Mouse (Mus musculus) kidney, postnatal 0 days (tissue): ENCODE measurements at regions not wholly inside any gene's neighbourhood (a gene's known extent, or its start where the extent isn't known, plus 50 kb on each side); places are given as distances from the start of the nearest gene placed in this dataset.

ENCODE experiments used
- ATAC-seq: fragments of 200-750 bp; cut with Nextera tagmentation; replicated peaks from 2 replicates; pipeline ENCODE4 v1.8.0; 2017; ENCODE audit warnings: low read depth, moderate number of reproducible peaks, moderate TSS enrichment, moderate library complexity; ENCODE audit not compliant: low FRiP score
- DNase-seq: peaks from one replicate; pipeline ENCODE4 v3.0.0-alpha.2; 2016; ENCODE audit warnings: low spot score
- H3K27ac ChIP-seq: fragments of 300-500 bp; sonication (generic); 2 replicates; pipeline ENCODE4 v1.5.1; 2014; ENCODE audit warnings: mild to moderate bottlenecking
- H3K27me3 ChIP-seq: fragments of 300-500 bp; sonication (generic); 2 replicates; pipeline ENCODE4 v1.6.1; 2014; ENCODE audit warnings: low read length, mixed read lengths; ENCODE audit not compliant: insufficient read depth
- H3K36me3 ChIP-seq: fragments of 300-500 bp; sonication (generic); 2 replicates; pipeline ENCODE4 v1.6.1; 2014; ENCODE audit warnings: low read length, mixed read lengths; ENCODE audit not compliant: insufficient read depth
- H3K4me1 ChIP-seq: fragments of 300-500 bp; sonication (generic); replicated peaks from 2 replicates; pipeline ENCODE4 v1.6.1; 2014; ENCODE audit warnings: antibody characterized with exemption, low read length, mixed read lengths; ENCODE audit not compliant: insufficient read depth
- H3K4me2 ChIP-seq: fragments of 300-500 bp; sonication (generic); 2 replicates; pipeline ENCODE4 v1.6.1; 2014; ENCODE audit warnings: mild to moderate bottlenecking, low read length, moderate library complexity, mixed read lengths
- H3K4me3 ChIP-seq: fragments of 300-500 bp; sonication (generic); replicated peaks from 2 replicates; pipeline ENCODE4 v1.5.1; 2014; ENCODE audit warnings: low read depth, low read length
- H3K9ac ChIP-seq: fragments of 300-500 bp; sonication (generic); 2 replicates; pipeline ENCODE4 v1.6.1; 2014; ENCODE audit warnings: low read depth, low read length
- H3K9me3 ChIP-seq: fragments of 300-500 bp; sonication (generic); replicated peaks from 2 replicates; pipeline ENCODE4 v1.6.1; 2016; ENCODE audit warnings: low read length, inconsistent platforms, mixed read lengths
- CTCF ChIP-seq: IDR thresholded peaks from 2 replicates; pipeline ENCODE4 v1.5.1; 2016; ENCODE audit warnings: antibody characterized with exemption, low read depth, mild to moderate bottlenecking, moderate library complexity
- WGBS: fragments of 180-500 bp; shearing (Covaris S2); extraction: QIAGEN DNeasy Blood & Tissue Kit; methylation state at CpG from one replicate; pipeline ENCODE4 v1.1.7; 2014; 5-methylcytosine and 5-hydroxymethylcytosine counted together

DNA sequence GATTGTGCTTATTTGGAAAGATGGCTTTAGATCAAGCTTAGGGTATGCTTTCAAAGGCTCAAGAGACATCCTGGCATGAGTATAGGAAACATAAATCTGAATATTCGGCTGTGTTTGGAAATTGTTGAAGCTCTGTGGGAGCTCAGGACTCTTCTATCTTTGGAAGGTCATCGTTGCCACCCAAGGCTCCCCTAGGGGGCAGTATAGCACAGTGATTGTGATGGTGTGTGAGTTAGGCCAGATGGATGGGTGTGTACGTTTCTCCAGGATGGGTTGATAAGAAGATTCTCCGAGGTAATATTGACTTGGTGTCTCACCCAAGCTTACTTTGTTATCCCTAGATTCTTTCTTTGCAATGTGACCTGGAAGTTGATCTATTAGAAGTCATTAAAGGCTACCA is 93.3 kb upstream of the Card11 start:
- Histone ChIP-seq H3K27ac (no peak overlapping the region), H3K4me1 (no peaks in the 10 kb centered on the region), H3K27me3 (no peaks in the 10 kb centered on the region), H3K36me3 (no peaks in the 10 kb centered on the region), H3K4me2 (no peak overlapping the region), H3K9me3 (no peaks in the 10 kb centered on the region), H3K9ac (no peak overlapping the region), H3K4me3 (no peak overlapping the region)
- DNase-seq (peak; percentile 32), ATAC-seq (no peak)
- TF ChIP-seq CTCF = peak; percentile 73
- 42% methylated on average over 4 of the region's 4 CpGs for WGBS

DNA sequence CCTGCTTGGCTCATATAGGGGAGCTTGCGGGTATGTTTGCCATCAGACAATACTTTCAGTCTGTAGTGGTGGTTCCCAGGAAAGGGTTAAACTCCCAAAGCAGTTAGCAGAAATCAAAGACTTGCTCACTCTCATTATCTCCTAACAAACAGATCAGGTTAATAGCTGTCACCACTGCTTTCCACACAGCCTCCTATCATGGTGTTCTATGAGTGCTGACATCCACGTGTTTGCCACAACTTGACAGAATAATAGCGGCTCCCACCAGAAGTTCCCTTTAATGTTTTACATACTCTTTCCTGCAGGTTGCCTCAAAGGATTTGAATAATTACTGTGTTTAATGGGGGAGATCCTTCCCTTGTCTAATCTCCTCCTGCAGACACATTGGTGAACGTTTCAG is 97.5 kb upstream of the Card11 start:
- WGBS = 43% methylated on average over 4 of the region's 4 CpGs
- DNase-seq (no peak), ATAC-seq (no peak)
- H3K9ac ChIP-seq = no peak overlapping the region
- H3K9me3 ChIP-seq = no peaks in the 10 kb centered on the region
- H3K36me3 ChIP-seq = no peaks in the 10 kb centered on the region
- no peak overlapping the region for H3K4me3 ChIP-seq
- no peaks in the 10 kb centered on the region for H3K27me3 ChIP-seq
- H3K27ac ChIP-seq = no peak overlapping the region
- TF ChIP-seq CTCF = no peak
- no peaks in the 10 kb centered on the region for H3K4me1 ChIP-seq
- no peak overlapping the region for H3K4me2 ChIP-seq

DNA sequence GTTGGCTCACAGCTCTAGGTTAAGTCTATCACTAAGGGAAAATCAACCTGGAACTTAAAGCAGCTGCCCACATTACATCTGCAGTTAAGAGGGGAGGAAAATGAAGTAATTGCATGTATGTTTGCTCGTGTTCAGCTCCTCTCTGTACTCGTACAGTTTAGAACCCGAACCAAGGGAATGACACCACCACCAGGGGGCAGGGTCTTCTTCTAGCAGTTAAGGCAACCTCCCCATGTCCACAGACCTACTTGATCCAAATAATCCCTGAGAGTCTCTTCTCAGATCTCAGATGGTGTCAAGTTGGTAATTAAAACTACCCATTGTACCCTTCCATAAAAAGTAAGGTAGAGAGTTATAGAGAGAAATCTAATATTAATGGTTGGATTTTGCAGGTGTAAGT is 111.3 kb upstream of the Card11 start:
- Histone ChIP-seq H3K27ac (no peak overlapping the region), H3K9me3 (no peaks in the 10 kb centered on the region), H3K4me3 (no peak overlapping the region), H3K4me1 (no peaks in the 10 kb centered on the region), H3K36me3 (no peaks in the 10 kb centered on the region), H3K27me3 (no peaks in the 10 kb centered on the region), H3K4me2 (no peak overlapping the region), H3K9ac (no peak overlapping the region)
- peak; percentile 32; the same call in 1 of the 2 replicates for TF ChIP-seq CTCF
- 89% methylated on average over 3 of the region's 3 CpGs for WGBS
- DNase-seq = no peak
- ATAC-seq = no peak

DNA sequence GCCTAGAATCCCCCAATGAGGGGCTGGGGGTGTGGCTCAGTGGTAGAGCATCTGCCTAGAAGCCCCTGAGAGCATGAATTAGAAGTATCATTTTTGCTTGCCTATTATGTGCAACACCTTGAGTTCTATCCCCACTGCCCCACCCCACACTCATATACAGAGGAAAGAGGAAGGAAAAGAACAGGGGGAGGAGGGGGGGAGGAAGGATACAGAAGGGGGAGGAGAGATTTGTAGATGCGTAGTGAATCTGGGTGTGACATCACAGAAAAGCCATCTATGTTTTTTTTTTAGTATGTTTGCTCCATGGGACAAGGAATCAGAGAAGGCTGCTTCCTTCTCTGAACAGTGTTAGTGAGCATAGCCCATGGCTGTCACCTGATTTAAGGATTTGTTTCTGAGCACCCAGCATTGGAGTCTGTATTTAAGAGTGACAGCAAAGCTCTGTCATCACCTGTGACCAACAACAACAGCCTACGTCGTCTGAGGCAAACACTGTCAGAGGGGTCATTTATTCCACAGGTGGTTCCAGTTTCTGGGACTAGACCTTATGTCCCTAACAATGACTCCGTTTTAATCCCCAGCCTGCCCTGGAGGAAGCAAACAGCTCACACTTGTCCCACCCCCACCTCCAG is 115.0 kb upstream of the Card11 start:
- H3K27ac ChIP-seq = no peak overlapping the region
- no peak overlapping the region for H3K9ac ChIP-seq
- no peak overlapping the region for H3K4me3 ChIP-seq
- H3K4me2 ChIP-seq = no peak overlapping the region
- H3K9me3 ChIP-seq = no peaks in the 10 kb centered on the region
- TF ChIP-seq CTCF = no peak
- H3K4me1 ChIP-seq = no peaks in the 10 kb centered on the region
- H3K27me3 ChIP-seq = no peaks in the 10 kb centered on the region
- DNase-seq (no peak), ATAC-seq (no peak)
- WGBS = 33% methylated on average over 4 of the region's 4 CpGs
- no peaks in the 10 kb centered on the region for H3K36me3 ChIP-seq

DNA sequence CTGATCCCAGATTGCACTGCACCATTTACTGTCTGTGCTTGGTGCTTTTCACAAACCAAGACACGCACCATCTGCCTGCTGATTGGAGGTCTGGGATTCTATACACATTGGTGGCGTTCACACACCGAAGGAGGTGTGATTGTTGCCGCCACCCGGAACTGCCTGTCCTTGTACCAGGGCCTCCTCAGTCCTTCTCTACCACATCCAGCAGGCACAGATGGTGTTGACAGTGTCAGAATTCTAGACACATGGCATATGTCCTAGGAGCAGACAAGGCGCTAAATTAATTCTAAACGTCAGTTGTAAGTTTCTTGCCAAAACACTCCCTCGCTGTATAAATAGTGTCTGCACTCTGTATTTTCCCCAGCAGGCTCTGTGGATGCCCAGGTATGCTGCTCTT is 115.6 kb upstream of the Card11 start:
- no peaks in the 10 kb centered on the region for H3K27me3 ChIP-seq
- H3K4me2 ChIP-seq = no peak overlapping the region
- no peaks in the 10 kb centered on the region for H3K4me1 ChIP-seq
- H3K36me3 ChIP-seq = no peaks in the 10 kb centered on the region
- TF ChIP-seq CTCF = no peak
- WGBS = 33% methylated on average over 8 of the region's 8 CpGs
- H3K27ac ChIP-seq = no peak overlapping the region
- no peaks in the 10 kb centered on the region for H3K9me3 ChIP-seq
- no peak overlapping the region for H3K9ac ChIP-seq
- DNase-seq (no peak), ATAC-seq (no peak)
- no peak overlapping the region for H3K4me3 ChIP-seq

DNA sequence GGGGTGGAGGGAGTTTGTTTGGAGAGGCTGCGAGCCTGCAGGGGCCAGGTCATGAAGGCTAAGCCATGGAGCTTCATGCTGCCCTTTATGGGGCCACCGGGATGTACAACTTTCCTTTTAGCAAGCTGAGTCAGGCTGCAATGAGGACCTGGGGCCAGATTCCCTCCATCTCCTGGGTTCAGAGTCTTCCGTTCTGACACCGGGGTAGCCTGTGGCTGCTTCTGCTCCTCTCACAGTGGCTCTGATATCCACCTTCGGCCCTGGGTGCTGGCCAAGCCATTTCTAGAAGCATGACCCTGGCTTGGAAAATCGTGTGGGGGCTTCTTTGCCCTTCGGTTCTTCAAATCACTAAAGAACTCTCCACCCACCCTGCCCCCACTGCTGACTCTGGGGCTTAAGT is 115.4 kb upstream of the Sdk1 start:
- no peak for ATAC-seq
- no peak for TF ChIP-seq CTCF

DNA sequence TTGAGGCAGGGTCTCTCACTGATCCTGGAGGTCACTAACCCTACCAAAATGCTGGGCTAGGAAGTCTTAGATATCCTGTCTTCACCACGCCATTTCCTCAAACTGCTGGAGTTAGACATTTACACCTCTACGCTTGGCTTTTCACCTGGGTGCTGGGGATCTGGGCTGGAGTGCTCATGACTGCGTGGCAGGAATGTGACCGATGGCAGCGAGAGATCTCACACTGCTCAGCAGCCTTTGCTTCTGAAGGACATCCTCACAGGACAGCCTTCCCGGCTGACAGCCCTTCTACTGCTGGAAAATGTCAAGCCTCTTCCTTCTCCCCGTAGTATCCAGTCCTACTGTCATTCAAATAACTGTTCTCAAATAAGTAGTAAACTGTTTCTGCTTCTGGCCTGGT is 114.8 kb upstream of the Sdk1 start:
- no peak for DNase-seq
- ATAC-seq = no peak
- Histone ChIP-seq H3K27me3 (no peaks in the 10 kb centered on the region), H3K27ac (no peak overlapping the region), H3K4me2 (no peak overlapping the region), H3K4me1 (no peaks in the 10 kb centered on the region), H3K9me3 (no peaks in the 10 kb centered on the region), H3K4me3 (no peak overlapping the region), H3K9ac (no peak overlapping the region), H3K36me3 (no peaks in the 10 kb centered on the region)
- WGBS = 85% methylated on average over 7 of the region's 7 CpGs
- TF ChIP-seq CTCF = no peak

More for the DNA sequence above, 115.4 kb upstream of the Sdk1 start:
- WGBS = 81% methylated on average over 7 of the region's 7 CpGs
- Histone ChIP-seq H3K4me1 (no peaks in the 10 kb centered on the region), H3K9ac (no peak overlapping the region), H3K9me3 (no peaks in the 10 kb centered on the region), H3K27ac (no peak overlapping the region), H3K36me3 (no peaks in the 10 kb centered on the region), H3K4me3 (no peak overlapping the region), H3K4me2 (no peak overlapping the region), H3K27me3 (no peaks in the 10 kb centered on the region)
- no peak for DNase-seq
